Mouse (Mus musculus): Measurements from ENCODE around the gene Vmn1r211. TPM values are rescaled to one million over a fixed set of nuclear protein-coding genes. Genes with fewer than 3 reads are reported as not detected.

Vmn1r211 gene
- polyA plus RNA-seq (2017; shearing (Covaris generic)): not detected

DNA sequence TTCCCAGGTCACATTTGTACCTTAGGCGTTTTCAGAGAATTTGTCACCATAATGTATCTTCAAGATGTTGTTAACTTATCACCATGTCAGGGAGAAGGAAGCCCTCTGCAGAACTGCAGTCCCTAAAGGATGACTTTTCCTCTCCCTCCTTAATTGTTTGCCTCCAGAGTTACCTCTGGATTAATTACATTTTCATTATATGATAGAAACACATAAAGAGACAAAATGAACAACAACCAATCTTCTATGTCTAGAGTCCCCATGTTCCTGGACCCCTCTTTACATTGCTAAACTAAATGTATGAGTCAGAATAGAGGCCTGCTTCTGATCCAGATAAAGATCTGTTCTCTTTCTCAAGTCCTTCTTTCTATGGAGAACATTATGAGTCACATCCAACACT lies at the start of gene Vmn1r211:
TSS of gene Vmn1r211 (minus strand) at position 101 of the 400 bp plus-strand sequence.

DNA sequence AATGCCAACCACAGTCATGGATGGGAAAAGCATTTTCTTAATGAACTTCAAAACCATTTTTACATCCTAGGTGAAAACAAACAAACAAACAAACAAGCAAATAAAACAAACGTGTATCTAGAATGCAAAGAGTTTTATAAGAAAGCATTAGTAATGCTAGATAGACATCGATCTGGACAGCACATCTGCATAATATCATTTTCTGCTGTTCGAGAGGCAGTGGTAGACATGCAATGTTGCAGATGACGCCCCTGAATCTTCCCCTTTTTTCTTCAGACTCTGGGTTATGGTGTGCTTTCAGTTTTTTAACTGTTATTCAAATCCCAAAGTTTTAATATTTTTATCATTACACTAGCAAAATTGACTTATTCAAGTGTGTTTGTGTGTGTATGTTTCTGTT lies 26.7 kb upstream of the Vmn1r211 start, which contains the start of gene Vmn1r212:
TSS of gene Vmn1r212 (minus strand) at position 101 of the 400 bp plus-strand sequence.

DNA sequence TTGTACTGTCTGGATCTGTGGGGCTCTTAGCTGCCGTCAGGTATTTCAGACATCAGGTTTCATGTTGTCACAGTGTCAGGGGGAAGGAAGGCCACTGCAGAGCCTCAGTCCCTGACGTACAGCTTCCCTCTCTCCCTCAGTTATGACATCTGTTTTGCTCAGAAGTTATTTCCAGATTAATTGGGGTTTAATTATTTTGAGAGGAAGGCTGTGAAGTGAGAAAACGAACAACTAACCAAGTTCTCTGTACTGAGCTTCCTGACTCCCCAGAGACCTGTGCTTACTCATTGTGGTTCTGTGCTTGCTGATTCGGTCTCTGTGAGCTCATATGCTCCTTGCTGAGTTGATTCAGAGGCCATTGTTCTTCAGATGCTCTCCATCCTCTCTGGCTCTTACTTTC lies 26.1 kb downstream of the Vmn1r211 start, which contains the start of gene Vmn1r210:
TSS of gene Vmn1r210 (minus strand) at position 101 of the 400 bp plus-strand sequence.

DNA sequence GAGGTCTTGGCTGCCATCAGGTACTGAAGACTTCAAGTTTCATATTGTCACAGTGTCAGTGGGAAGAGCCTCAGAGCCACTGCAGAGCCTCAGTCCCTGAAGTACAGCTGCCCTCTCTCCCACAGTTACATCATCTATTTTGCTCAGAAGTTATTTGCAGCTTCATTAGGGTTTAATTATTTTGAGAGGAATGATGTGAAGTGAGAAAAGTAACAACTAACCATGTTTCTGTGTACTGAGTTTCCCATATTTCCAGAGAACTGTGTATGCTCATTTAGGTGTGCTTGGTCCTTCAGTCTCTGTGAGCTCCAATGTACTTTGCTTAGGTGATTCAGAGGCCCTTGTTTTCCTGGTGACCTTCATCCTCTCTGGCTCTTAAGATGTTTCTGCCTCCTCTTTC lies 47.8 kb downstream of the Vmn1r211 start, which contains the start of gene Vmn1r209:
TSS of gene Vmn1r209 (minus strand) at position 101 of the 400 bp plus-strand sequence.

Other genes with a start within 250 kb of the Vmn1r211 start
- not detected for gene Vmn1r206, start 233.3 kb downstream of the Vmn1r211 start, polyA plus RNA-seq (2017; shearing (Covaris generic))
- not detected for gene Vmn1r207-ps, start 127.9 kb downstream of the Vmn1r211 start, polyA plus RNA-seq (2017; shearing (Covaris generic))
- not detected for gene Vmn1r208, start 80.2 kb downstream of the Vmn1r211 start, polyA plus RNA-seq (2017; shearing (Covaris generic))
- gene Vmn1r209, start 47.9 kb downstream of the Vmn1r211 start, polyA plus RNA-seq (2017; shearing (Covaris generic)): not detected
- 0.11 TPM for gene Vmn1r210, start 26.2 kb downstream of the Vmn1r211 start, polyA plus RNA-seq (2017; shearing (Covaris generic))
- not detected for gene Vmn1r212, start 26.6 kb upstream of the Vmn1r211 start, polyA plus RNA-seq (2017; shearing (Covaris generic))
- gene Vmn1r213, start 150.1 kb upstream of the Vmn1r211 start, polyA plus RNA-seq (2017; shearing (Covaris generic)): not detected
- gene Vmn1r214, start 172.9 kb upstream of the Vmn1r211 start, polyA plus RNA-seq (2017; shearing (Covaris generic)): 0.08 TPM
- gene Vmn1r215, start 210.5 kb upstream of the Vmn1r211 start, polyA plus RNA-seq (2017; shearing (Covaris generic)): not detected

Data from CD4-positive, CD25-positive, alpha-beta regulatory T cell (primary cell).